Mouse (Mus musculus) right cerebral cortex, postnatal 36 days (tissue): ENCODE measurements at regions not wholly inside any gene's neighbourhood (a gene's known extent, or its start where the extent isn't known, plus 50 kb on each side); places are given as distances from the start of the nearest gene placed in this dataset.

Experiments
- DNase-seq, 2 experiments: peaks; one replicate each; pipeline ENCODE4 v3.0.0; 2022; ENCODE audit warnings: low spot score in 2 of 2, mixed read lengths in 1 of 2

DNA sequence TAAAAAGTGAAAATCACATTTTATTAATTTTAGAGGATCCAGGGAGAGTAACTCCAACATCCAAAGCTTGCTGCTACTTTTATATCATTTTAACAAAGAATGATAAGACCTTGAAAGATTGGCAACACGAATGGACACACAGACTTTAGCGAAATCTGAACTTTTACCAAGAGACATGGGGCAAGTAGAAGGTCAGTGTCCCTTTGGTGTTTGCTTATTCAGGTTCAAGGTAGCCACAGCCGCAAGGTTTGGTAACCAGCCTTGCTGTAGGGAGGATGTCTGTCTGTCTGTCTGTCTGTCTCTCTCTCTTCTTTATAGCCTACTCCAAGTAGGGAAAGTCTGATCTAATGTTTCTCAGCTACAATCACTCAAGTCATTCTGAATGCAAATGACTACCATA is 75.0 kb upstream of the Tmc1 start:
- DNase-seq, result no peak

DNA sequence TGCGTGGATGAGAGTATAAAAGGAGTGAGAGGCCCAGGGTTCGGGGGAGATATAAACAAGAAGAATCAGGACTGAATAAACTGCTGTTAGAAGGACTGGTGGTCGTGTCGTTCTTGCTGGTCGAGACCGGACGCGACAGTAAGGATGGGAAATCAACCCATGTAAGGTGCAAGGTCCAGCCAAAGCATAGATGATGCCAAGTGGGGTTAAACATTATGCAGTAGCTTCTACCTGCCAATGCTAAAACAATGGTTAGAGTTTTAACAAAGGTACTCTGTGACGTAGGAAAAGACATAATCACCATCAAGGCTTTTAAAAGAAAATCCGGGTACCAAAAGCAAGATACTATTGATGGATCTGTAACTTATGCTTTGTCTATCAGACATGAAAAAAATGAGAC is 58.4 kb upstream of the Tmc1 start:
- DNase-seq, result no peak

DNA sequence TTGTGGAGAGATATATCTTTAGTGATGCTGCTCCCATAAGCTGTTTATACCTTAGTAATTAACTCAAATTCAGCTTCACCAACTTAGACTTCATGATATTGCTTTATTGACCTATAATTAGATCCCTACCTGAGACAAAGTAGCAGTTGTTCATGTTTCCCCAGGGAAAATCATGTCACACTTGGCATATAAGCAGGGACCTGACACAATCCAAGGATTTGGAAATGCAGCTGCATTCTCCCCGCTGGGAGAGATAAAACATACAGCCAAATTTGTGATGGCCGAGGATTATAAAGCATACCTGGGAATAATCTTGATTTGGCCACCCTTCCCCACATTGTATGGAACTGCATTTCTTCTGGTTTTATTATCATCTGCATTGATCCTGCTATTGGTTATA is 55.6 kb upstream of the Tmc1 start:
- DNase-seq, result no peak

DNA sequence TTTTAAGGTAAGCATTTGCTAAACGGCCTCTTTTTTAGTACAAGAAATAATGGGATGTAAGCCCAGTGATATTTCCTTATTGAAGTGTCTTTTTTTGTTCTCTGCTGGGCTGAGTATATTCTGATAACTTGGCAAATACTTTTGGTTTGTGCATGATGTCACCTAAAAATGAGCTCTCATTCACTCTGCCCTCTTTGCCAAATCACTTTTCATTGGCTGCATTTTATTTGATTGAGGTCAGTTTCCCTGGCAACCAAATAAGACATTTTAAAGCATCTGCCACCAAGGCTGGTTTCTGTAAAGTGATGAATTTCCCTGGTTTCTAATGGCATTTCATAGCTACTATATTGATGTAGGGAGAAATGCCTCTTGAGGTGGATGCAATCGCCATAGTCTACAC is 50.4 kb upstream of the Tmc1 start:
- no peak for DNase-seq
